Mouse (Mus musculus): ENCODE results near the gene Atxn7l3. TPM values are rescaled to one million over a fixed set of nuclear protein-coding genes. Genes with fewer than 3 reads are reported as not detected.
A peak's percentile ranks its signal among the peaks of the same experiment; 100 is the strongest.
"Not testable (repeated sequence)": the region's sequence is repeated elsewhere in the genome, so short reads cannot be mapped to it uniquely, and the experiment has no call there.

Atxn7l3 gene
- polyA plus RNA-seq, 1 experiment from 2014 or later, result 31.4 TPM

DNA sequence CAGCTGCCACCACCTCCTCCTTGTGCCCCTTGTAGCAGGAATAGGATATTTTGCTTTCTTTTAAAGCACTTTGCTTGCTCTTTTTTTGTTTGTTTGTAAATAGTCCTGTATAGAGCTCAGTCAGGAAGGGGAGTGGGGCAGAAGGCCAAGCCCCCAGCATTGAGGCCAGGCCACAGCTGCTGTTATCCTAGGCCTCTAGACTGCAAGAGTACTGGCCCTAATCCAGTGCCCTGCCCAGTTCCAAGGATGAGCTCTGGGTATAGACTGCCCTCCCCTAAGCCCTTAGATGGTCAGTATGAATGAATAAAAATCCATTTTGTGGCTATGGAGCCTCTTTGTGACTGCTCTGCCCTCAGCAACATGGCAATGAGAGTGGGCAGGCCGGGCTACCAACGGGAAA, 7.5 kb downstream of the Atxn7l3 start:
- H3K36me3 ChIP-seq, result peaks cover 40% of the 10 kb centered on the region
- no peaks in the 10 kb centered on the region for H3K27me3 ChIP-seq
- no peak for ATAC-seq (ENCODE audit: low FRiP score, low read depth)
- 81% methylated on average over 2 of the region's 2 CpGs for WGBS
- H3K4me2 ChIP-seq, result no peak overlapping the region
- no peaks in the 10 kb centered on the region for H3K9me3 ChIP-seq
- H3K4me3 ChIP-seq, result no peak overlapping the region
- no peak overlapping the region for H3K9ac ChIP-seq
- peaks cover 26% of the 10 kb centered on the region for H3K4me1 ChIP-seq (replicated peaks)
- H3K27ac ChIP-seq (replicated peaks), result no peak overlapping the region

DNA sequence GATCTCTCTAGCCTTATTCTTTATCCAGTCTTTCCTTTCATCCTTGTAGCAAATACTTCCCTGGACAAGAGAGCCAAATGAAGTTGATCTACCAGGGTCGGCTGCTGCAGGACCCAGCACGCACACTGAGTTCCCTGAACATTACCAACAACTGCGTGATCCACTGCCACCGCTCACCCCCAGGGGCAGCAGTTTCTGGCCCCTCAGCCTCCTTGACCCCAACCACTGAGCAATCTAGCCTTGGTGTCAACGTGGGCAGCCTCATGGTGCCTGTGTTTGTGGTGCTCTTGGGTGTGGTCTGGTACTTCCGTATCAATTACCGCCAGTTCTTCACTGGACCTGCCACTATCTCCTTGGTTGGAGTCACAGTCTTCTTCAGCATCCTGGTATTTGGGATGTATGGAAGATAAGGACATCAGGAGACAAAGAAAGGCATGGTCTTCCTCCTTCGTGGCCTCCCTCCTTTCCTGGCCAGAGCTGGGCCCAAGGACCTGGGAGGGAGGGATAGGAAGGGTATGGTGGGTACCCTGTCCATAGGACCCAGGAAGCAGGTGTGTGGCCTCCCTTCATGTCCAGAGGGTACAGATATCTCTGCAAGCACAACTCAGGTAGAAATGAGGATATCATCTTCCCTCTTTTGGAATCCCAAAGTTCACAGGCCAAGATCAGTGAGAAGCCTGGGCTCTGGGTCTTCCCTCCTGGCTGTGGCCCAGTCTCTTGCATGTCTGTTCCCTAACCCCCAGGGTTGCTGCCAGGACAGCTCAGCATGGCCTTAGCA, 8.2 kb downstream of the Atxn7l3 start:
- H3K9ac ChIP-seq, result no peak overlapping the region
- no peak overlapping the region for H3K4me3 ChIP-seq
- H3K27ac ChIP-seq (replicated peaks), result no peak overlapping the region
- no peaks in the 10 kb centered on the region for H3K27me3 ChIP-seq
- peaks cover 26% of the 10 kb centered on the region for H3K4me1 ChIP-seq (replicated peaks)
- no peak overlapping the region for H3K4me2 ChIP-seq
- 82% methylated on average over 8 of the region's 8 CpGs for WGBS
- no peak for ATAC-seq (ENCODE audit: low FRiP score, low read depth)
- H3K9me3 ChIP-seq, result no peaks in the 10 kb centered on the region
- peaks cover 36% of the 10 kb centered on the region for H3K36me3 ChIP-seq

GRCm38 (mm10) chr11:102287485-102287884, 8.9 kb downstream of the Atxn7l3 start:
- Histone ChIP-seq H3K9ac (no peak overlapping the region), H3K4me1 (replicated peaks) (peaks cover 26% of the 10 kb centered on the region), H3K4me2 (no peak overlapping the region), H3K9me3 (no peaks in the 10 kb centered on the region), H3K27me3 (no peaks in the 10 kb centered on the region), H3K4me3 (no peak overlapping the region), H3K27ac (replicated peaks) (no peak overlapping the region), H3K36me3 (peaks cover 29% of the 10 kb centered on the region)
- 84% methylated on average over 8 of the region's 8 CpGs for WGBS
- ATAC-seq (ENCODE audit: low FRiP score, low read depth), result no peak

- Histone ChIP-seq H3K4me2 (peak overlapping the region; percentile 81), H3K4me1 (replicated peaks) (peaks cover 26% of the 10 kb centered on the region), H3K36me3 (0 out of 2 replicates have a peak, but pooled peaks cover 7% of the 10 kb centered on the region), H3K4me3 (peak overlapping the region; percentile 88), H3K9me3 (no peaks in the 10 kb centered on the region), H3K27me3 (no peaks in the 10 kb centered on the region), H3K9ac (peak overlapping the region; percentile 83), H3K27ac (replicated peaks) (peak overlapping the region; percentile 90)
- WGBS, result 6% methylated on average over 31 of the region's 31 CpGs
- ATAC-seq (ENCODE audit: low FRiP score, low read depth), result peak; percentile 74
These were observed 11.2 kb downstream of the Atxn7l3 start for GRCm38 (mm10) chr11:102285095-102285834.

GRCm38 (mm10) chr11:102284501-102285094, 11.8 kb downstream of the Atxn7l3 start, which contains the start of gene Tmub2:
Tmub2 (plus strand) TSS chr11:102284931.
- peak within 1 kb of the TSS; percentile 90 for H3K27ac ChIP-seq (replicated peaks)
- H3K9ac ChIP-seq, result peak within 1 kb of the TSS; percentile 83
- ATAC-seq (ENCODE audit: low FRiP score, low read depth), result peak; percentile 94
- 0 out of 2 replicates have a peak, but pooled peaks cover 6% of the 10 kb centered on the region for H3K36me3 ChIP-seq
- peak within 1 kb of the TSS; percentile 81 for H3K4me2 ChIP-seq
- H3K27me3 ChIP-seq, result no peaks in the 10 kb centered on the region
- H3K4me3 ChIP-seq, result peak within 1 kb of the TSS; percentile 88
- under 1% methylated on average over 32 of the region's 32 CpGs for WGBS
- peaks cover 26% of the 10 kb centered on the region for H3K4me1 ChIP-seq (replicated peaks)
- H3K9me3 ChIP-seq, result no peaks in the 10 kb centered on the region

- WGBS, result 83% methylated on average over 6 of the region's 6 CpGs
- peak overlapping the region; percentile 88 for H3K4me3 ChIP-seq
- peak overlapping the region; percentile 90 for H3K27ac ChIP-seq (replicated peaks)
- no peak overlapping the region for H3K9ac ChIP-seq
- H3K9me3 ChIP-seq, result no peaks in the 10 kb centered on the region
- 0 out of 2 replicates have a peak, but pooled peaks cover 6% of the 10 kb centered on the region for H3K36me3 ChIP-seq
- peak overlapping the region; percentile 81 for H3K4me2 ChIP-seq
- peaks cover 24% of the 10 kb centered on the region for H3K4me1 ChIP-seq (replicated peaks)
- ATAC-seq (ENCODE audit: low FRiP score, low read depth), result no peak
- H3K27me3 ChIP-seq, result no peaks in the 10 kb centered on the region
These were observed 12.5 kb downstream of the Atxn7l3 start for GRCm38 (mm10) chr11:102283922-102284321.

DNA sequence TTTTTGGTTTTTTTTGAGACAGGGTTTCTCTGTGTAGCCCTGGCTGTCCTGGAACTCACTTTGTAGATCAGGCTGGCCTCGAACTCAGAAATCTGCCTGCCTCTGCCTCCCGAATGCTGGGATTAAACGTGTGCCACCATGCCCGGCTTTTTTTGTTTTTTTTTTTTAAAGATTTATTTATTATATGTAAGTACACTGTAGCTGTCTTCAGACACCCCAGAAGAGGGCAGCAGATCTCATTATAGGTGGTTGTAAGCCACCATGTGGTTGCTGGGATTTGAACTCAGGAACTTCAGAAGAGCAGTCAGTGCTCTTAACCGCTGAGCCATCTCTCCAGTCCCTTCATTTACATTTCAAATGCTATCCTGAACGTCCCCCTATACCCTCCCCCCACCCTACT, 16.2 kb downstream of the Atxn7l3 start:
- not testable (repeated sequence) for H3K27me3 ChIP-seq; H3K27ac ChIP-seq (replicated peaks); H3K4me2 ChIP-seq; H3K4me3 ChIP-seq; ATAC-seq (ENCODE audit: low FRiP score, low read depth); H3K9me3 ChIP-seq; H3K36me3 ChIP-seq; H3K4me1 ChIP-seq (replicated peaks); H3K9ac ChIP-seq
- WGBS, result 70% methylated on average over 6 of the region's 6 CpGs

DNA sequence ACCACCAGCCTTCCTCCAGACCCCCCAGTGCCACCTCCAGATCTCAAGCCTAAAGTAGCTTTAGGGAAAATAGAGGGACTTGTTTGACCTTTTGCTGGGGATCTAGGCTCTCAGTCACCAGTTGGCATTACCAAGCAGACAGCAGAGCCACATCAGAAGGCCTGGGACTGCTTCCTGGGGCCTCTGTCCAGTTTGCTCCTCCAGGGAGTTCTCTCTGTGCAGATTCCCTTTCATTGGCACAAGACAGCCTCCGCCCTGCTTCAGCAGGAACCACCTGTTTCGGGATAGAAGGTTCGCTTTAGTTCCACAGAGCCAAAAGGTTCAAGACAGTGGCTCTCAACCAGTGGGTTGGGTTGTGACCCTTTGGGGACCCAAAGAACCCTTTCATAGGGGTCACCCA, 16.8 kb downstream of the Atxn7l3 start:
- Histone ChIP-seq H3K4me1 (replicated peaks) (peaks cover 10% of the 10 kb centered on the region), H3K27me3 (0 out of 2 replicates have a peak, but pooled peaks cover 10% of the 10 kb centered on the region), H3K4me3 (no peak overlapping the region), H3K4me2 (no peak overlapping the region), H3K27ac (replicated peaks) (no peak overlapping the region), H3K36me3 (no peaks in the 10 kb centered on the region), H3K9me3 (no peaks in the 10 kb centered on the region), H3K9ac (no peak overlapping the region)
- ATAC-seq (ENCODE audit: low FRiP score, low read depth), result no peak
- WGBS, result 92% methylated on average over 3 of the region's 3 CpGs

- WGBS, result 59% methylated on average over 8 of the region's 12 CpGs
- H3K27ac ChIP-seq (replicated peaks), result no peak overlapping the region
- H3K27me3 ChIP-seq, result 0 out of 2 replicates have a peak, but pooled peaks cover 10% of the 10 kb centered on the region
- no peak for ATAC-seq (ENCODE audit: low FRiP score, low read depth)
- H3K9ac ChIP-seq, result no peak overlapping the region
- H3K4me2 ChIP-seq, result no peak overlapping the region
- no peaks in the 10 kb centered on the region for H3K9me3 ChIP-seq
- peaks cover 10% of the 10 kb centered on the region for H3K4me1 ChIP-seq (replicated peaks)
- no peak overlapping the region for H3K4me3 ChIP-seq
- H3K36me3 ChIP-seq, result no peaks in the 10 kb centered on the region
These were observed 18.7 kb downstream of the Atxn7l3 start for GRCm38 (mm10) chr11:102277754-102278153.

DNA sequence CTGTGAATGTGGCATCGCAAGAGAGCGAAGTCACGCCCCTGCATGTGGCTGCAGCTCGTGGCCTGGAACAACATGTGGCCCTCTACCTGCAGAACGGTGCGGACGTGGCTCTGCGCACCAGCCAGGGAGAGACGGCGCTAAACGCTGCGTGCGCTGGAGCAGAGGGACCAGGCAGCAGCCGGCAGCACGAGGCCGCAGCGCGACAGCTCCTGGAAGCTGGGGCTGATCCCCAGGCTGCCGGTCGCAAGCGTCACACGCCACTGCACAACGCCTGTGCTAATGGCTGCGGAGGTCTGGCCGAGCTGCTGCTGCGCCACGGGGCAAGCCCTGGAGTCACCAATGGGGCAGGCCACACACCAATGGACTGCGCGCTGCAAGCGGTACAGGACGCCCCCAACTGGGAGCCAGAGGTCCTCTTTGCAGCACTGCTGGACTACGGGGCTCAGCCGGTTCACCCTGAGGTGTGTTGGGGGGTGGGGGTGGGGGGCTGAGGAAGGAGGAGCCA, 20.0 kb downstream of the Atxn7l3 start:
- 2% methylated on average over 33 of the region's 33 CpGs for WGBS
- H3K9ac ChIP-seq, result peak overlapping the region; percentile 45
- peak overlapping the region; percentile 36; the same call in 1 of the 2 replicates for H3K27ac ChIP-seq (replicated peaks)
- peak overlapping the region; percentile 93 for H3K4me2 ChIP-seq
- peak overlapping the region; percentile 40 for H3K4me3 ChIP-seq
- H3K9me3 ChIP-seq, result no peaks in the 10 kb centered on the region
- peak; percentile 84 for ATAC-seq (ENCODE audit: low FRiP score, low read depth)
- peaks cover 10% of the 10 kb centered on the region for H3K4me1 ChIP-seq (replicated peaks)
- H3K36me3 ChIP-seq, result no peaks in the 10 kb centered on the region
- 0 out of 2 replicates have a peak, but pooled peaks cover 10% of the 10 kb centered on the region for H3K27me3 ChIP-seq

DNA sequence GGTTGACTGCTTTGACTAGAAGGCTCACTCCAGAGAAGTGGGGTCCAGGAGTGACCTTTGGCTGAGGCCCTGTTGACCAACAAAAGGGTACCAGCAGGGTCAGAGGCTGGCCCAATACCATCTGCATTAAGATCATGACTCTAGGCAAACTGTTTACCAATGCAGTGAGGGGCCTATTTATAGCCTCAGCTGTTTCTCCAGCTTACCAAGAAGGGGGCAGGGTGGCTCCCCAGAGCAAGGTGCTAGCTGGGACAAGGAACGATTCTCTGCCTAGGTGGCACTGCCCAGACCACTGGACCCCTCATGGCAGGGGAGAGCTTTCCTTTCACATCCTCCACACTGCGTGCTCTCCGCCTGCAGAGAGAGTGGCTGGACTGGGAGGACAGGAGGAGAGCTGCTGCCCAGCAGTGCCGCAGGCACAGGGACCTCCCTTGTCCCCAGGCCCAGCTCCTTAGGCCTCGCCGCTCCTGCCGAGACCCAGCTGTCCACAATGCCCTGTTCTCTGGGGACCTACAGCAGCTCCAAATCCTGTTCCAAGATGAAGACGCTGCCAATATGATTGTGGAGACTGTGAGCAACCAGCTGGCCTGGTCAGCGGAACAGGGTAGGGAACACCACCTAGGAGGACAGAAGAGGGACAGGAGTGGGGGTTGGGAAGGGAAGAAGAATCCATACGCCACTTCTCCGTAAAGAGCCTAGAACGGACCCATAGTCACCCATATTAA, 27.7 kb downstream of the Atxn7l3 start, which contains the start of gene Asb16:
Asb16 (plus strand) TSS at position 224 of the 725 bp plus-strand sequence.
- Histone ChIP-seq H3K4me3 (no peak within 1 kb of the TSS), H3K9ac (no peak within 1 kb of the TSS), H3K9me3 (no peaks in the 10 kb centered on the region), H3K4me2 (no peak within 1 kb of the TSS), H3K27ac (replicated peaks) (no peak within 1 kb of the TSS), H3K27me3 (no peaks in the 10 kb centered on the region), H3K4me1 (replicated peaks) (peaks cover 8% of the 10 kb centered on the region), H3K36me3 (no peaks in the 10 kb centered on the region)
- no peak for ATAC-seq (ENCODE audit: low FRiP score, low read depth)
- 84% methylated on average over 12 of the region's 12 CpGs for WGBS

All from hindbrain, embryonic 15.5 days (tissue).